Mouse (Mus musculus): ENCODE measurements around the gene Nono. TPM values are rescaled to one million over a fixed set of nuclear protein-coding genes. Genes with fewer than 3 reads are reported as not detected.

Nono gene
- polyA plus RNA-seq (2016; fragmentation: Nextera tagmentation; extraction: Ambion mirVana) = 636 and 666 TPM in 2 replicates

- H3K9me3 ChIP-seq = no peaks in the 10 kb centered on the region
- peak within 1 kb of the TSS; percentile 95 for H3K27ac ChIP-seq
- H3K4me2 ChIP-seq = peak within 1 kb of the TSS; percentile 52
- H3K4me3 ChIP-seq (replicated peaks) = peak within 1 kb of the TSS; percentile 62
- H3K4me1 ChIP-seq = peaks cover 9% of the 10 kb centered on the region
- H3K27me3 ChIP-seq = 0 out of 2 replicates have a peak, but pooled peaks cover 4% of the 10 kb centered on the region
- peaks cover 16% of the 10 kb centered on the region for H3K36me3 ChIP-seq (replicated peaks)
- peak; percentile 96 for ATAC-seq (ENCODE audit: low FRiP score)
- H3K9ac ChIP-seq = peak within 1 kb of the TSS; percentile 81
- 19% methylated on average over 51 of the region's 51 CpGs for WGBS
These were observed at the start of gene Nono for GRCm38 (mm10) chrX:101429142-101429949. Gene Nono (plus strand): TSS chrX:101429318.

GRCm38 (mm10) chrX:101379744-101380143 lies 49.4 kb upstream of the Nono start:
- 92% methylated on average over 1 of the region's 1 CpGs for WGBS
- no peak overlapping the region for H3K27ac ChIP-seq
- no peak overlapping the region for H3K9ac ChIP-seq
- no peaks in the 10 kb centered on the region for H3K36me3 ChIP-seq (replicated peaks)
- no peak overlapping the region for H3K4me3 ChIP-seq (replicated peaks)
- no peak overlapping the region for H3K4me2 ChIP-seq
- H3K9me3 ChIP-seq = no peaks in the 10 kb centered on the region
- peaks cover 59% of the 10 kb centered on the region for H3K27me3 ChIP-seq
- ATAC-seq (ENCODE audit: low FRiP score) = no peak
- H3K4me1 ChIP-seq = peaks cover 5% of the 10 kb centered on the region; the same call in 1 of the 2 replicates

DNA sequence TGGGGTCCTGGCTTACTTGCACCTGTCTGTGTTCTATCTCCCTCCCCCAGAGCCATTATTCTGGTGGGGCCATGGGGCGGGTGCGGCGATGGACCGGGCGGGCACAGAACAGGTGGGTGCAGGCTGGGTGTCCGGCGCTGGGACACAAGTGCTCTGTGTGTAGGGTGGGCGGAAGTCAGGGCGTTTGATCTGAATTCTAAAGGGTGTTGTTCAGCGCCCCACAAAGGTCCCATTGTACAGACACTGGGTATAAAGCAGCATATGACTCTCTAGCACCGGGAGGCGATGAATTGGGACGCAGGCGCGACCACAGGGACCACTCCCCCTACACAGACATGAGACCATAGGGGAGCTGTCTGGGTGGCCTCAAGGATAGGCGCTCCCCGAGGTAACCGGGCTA lies 45.7 kb upstream of the Nono start:
- no peak for ATAC-seq (ENCODE audit: low FRiP score)
- H3K9ac ChIP-seq = no peak overlapping the region
- H3K4me2 ChIP-seq = no peak overlapping the region
- H3K27me3 ChIP-seq = peaks cover 89% of the 10 kb centered on the region
- 26% methylated on average over 18 of the region's 18 CpGs for WGBS
- H3K4me1 ChIP-seq = peaks cover 5% of the 10 kb centered on the region; the same call in 1 of the 2 replicates
- H3K4me3 ChIP-seq (replicated peaks) = no peak overlapping the region
- H3K36me3 ChIP-seq (replicated peaks) = no peaks in the 10 kb centered on the region
- H3K9me3 ChIP-seq = no peaks in the 10 kb centered on the region
- H3K27ac ChIP-seq = no peak overlapping the region

DNA sequence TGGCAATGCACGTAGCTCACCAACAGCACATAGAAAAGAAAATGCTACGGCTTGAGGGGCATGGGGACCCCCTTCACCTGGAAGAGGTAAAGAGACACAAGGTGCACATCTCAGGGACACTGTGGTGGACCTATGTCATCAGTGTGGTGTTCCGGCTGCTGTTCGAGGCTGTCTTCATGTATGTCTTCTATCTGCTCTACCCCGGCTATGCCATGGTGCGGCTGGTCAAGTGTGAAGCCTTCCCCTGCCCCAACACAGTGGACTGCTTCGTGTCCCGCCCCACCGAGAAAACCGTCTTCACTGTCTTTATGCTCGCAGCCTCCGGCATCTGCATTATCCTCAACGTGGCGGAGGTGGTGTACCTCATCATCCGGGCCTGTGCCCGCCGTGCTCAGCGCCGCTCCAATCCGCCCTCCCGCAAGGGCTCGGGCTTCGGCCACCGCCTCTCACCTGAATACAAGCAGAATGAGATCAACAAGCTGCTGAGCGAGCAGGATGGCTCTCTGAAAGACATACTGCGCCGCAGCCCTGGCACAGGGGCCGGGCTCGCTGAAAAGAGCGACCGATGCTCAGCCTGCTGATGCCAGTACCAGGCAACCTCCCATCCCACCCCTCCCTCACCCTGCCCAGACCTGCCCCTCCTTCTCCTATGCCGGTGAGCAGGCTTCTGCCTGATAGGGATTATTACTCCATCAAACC lies 44.5 kb upstream of the Nono start:
- H3K9me3 ChIP-seq = no peaks in the 10 kb centered on the region
- peaks cover 5% of the 10 kb centered on the region; the same call in 1 of the 2 replicates for H3K4me1 ChIP-seq
- peak overlapping the region; percentile 31 for H3K4me3 ChIP-seq (replicated peaks)
- peaks cover 82% of the 10 kb centered on the region for H3K27me3 ChIP-seq
- no peak overlapping the region for H3K27ac ChIP-seq
- H3K36me3 ChIP-seq (replicated peaks) = no peaks in the 10 kb centered on the region
- ATAC-seq (ENCODE audit: low FRiP score) = no peak
- WGBS = 17% methylated on average over 29 of the region's 32 CpGs
- H3K9ac ChIP-seq = 0 out of 2 replicates have a peak overlapping the region, but pooled peaks have one; percentile 25
- peak overlapping the region; percentile 55 for H3K4me2 ChIP-seq

- no peak overlapping the region for H3K9ac ChIP-seq
- H3K9me3 ChIP-seq = no peaks in the 10 kb centered on the region
- H3K27me3 ChIP-seq = peaks cover 67% of the 10 kb centered on the region
- ATAC-seq (ENCODE audit: low FRiP score) = no peak
- no peak overlapping the region for H3K27ac ChIP-seq
- no peak overlapping the region for H3K4me3 ChIP-seq (replicated peaks)
- H3K4me2 ChIP-seq = no peak overlapping the region
- 24% methylated on average over 4 of the region's 4 CpGs for WGBS
- H3K4me1 ChIP-seq = peaks cover 5% of the 10 kb centered on the region; the same call in 1 of the 2 replicates
- H3K36me3 ChIP-seq (replicated peaks) = no peaks in the 10 kb centered on the region
These were observed 42.9 kb upstream of the Nono start for GRCm38 (mm10) chrX:101386222-101386621.

DNA sequence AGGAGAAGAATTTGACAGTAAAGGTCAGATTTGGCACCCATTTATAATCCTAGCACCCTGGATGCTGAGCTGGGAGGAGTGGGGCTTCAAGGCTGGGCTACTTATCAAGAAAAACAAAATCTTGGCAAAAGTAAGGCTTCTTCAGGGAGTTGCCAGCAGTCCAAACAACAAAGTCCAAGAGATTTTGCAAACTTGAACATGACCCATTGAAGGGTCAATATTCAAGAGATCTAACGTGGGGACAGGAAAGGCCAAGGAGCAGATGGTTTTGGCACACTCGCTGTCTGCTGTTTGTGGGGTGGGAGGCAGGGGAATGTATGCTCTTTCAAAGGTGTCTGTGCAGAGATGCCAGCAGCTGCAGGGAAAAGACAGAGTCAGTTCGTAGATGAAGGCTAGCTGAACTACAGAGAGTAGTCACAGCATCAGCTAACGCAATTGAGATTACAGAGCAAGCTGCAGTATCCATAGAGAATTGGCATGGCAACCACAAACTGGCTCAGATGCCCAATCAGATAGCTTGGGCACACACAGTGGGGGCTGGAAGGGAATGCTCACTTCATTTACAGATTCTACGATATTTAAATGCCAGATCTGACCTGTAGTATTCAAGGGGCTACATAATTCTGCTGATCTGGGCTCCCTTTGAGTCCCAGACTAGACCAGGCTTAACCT lies 40.1 kb upstream of the Nono start:
- H3K9ac ChIP-seq = no peak overlapping the region
- H3K27me3 ChIP-seq = peaks cover 42% of the 10 kb centered on the region
- 71% methylated on average over 5 of the region's 5 CpGs for WGBS
- H3K4me1 ChIP-seq = peaks cover 2% of the 10 kb centered on the region; the same call in 1 of the 2 replicates
- H3K4me2 ChIP-seq = no peak overlapping the region
- no peak overlapping the region for H3K4me3 ChIP-seq (replicated peaks)
- no peak overlapping the region for H3K27ac ChIP-seq
- no peaks in the 10 kb centered on the region for H3K36me3 ChIP-seq (replicated peaks)
- no peak for ATAC-seq (ENCODE audit: low FRiP score)
- H3K9me3 ChIP-seq = no peaks in the 10 kb centered on the region

DNA sequence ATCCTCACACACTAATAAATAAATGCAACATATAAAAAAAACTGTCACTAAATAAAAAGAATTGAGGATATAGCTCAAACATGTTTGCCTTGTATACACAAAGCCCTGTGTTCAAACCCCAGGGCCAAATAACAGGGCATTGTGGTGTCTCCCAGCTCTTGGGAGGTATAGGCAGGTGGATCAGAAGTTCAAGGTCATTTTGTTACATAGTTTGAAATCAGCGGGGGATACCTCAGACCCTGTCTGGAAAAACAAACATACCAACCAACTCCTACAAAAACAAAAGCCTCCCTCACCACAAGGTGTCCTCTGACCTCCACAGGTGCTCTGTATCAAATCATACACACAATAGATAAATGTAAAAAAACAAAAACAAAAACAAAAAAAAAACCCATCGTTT lies 34.8 kb upstream of the Nono start:
- WGBS = 83% methylated on average over 2 of the region's 2 CpGs
- no peak overlapping the region for H3K4me3 ChIP-seq (replicated peaks)
- peaks cover 33% of the 10 kb centered on the region for H3K27me3 ChIP-seq
- H3K36me3 ChIP-seq (replicated peaks) = no peaks in the 10 kb centered on the region
- no peak overlapping the region for H3K27ac ChIP-seq
- H3K4me1 ChIP-seq = peaks cover 4% of the 10 kb centered on the region; the same call in 1 of the 2 replicates
- no peak overlapping the region for H3K4me2 ChIP-seq
- H3K9ac ChIP-seq = no peak overlapping the region
- H3K9me3 ChIP-seq = no peaks in the 10 kb centered on the region
- no peak for ATAC-seq (ENCODE audit: low FRiP score)

DNA sequence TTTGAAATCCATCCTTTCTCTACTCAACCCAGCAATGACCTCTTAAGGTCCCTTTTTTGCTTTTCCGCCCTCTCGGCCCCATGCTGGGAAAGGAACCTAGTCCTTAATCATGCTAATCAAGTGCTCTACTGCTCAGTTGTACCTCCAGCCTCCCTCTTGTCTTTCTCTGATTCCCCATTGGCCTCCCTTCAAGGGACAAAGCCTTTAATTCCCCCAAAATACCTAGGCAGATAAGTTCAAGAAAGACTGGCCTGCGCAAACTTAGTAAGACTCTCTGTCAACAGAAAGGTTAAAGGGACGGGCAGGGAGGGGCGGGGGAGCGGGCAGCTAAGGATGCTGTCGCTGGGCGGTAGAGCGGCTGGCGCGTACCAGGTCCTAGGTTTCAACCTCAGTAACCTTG lies 32.7 kb upstream of the Nono start:
- WGBS = 18% methylated on average over 11 of the region's 11 CpGs
- no peak overlapping the region for H3K4me3 ChIP-seq (replicated peaks)
- peaks cover 33% of the 10 kb centered on the region for H3K27me3 ChIP-seq

DNA sequence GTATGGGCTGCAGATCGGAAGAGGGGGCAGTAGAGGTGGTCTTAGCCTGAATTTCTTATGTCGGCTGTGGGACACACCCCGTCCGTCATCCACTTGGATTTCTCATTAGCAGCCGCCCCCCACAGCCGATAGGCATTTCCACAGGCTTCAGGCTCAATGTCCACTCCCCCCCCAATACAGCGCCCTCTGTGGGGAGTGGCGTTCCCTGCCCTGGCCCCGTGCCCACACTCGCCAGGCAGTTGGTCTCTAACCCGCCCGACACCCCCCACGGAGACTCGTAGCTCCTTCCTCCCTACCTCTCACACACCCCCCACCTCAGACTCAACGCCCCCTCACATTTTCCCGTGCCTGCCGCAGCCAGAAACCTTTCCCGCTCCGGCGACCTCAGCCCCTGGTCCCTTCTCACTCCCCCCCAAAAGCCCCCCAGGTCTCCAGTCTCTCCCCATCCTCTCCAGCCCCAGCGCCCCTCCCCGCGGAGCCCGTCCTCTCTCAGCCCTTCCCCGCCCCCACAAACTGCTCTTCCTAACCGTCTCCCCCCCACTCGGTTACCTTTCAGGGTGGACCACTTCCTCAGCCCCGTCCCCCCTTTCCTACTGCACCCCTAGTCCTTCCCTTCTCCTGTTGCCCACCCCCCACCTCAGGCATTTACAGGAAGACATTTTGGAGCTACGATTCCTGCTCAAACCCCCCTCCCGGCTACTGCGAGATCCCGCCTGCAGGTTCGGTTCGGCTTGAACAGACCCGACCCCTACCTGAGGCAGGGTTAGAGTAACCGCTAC lies 10.0 kb upstream of the Nono start:
- peak overlapping the region; percentile 59 for H3K9ac ChIP-seq
- peak; percentile 27; the same call in 1 of the 2 replicates for ATAC-seq (ENCODE audit: low FRiP score)
- peak overlapping the region; percentile 54 for H3K4me3 ChIP-seq (replicated peaks)
- H3K4me2 ChIP-seq = peak overlapping the region; percentile 58
- H3K4me1 ChIP-seq = peaks cover 16% of the 10 kb centered on the region
- peak overlapping the region; percentile 46; the same call in 1 of the 2 replicates for H3K27ac ChIP-seq
- WGBS = 29% methylated on average over 35 of the region's 36 CpGs
- peaks cover 13% of the 10 kb centered on the region for H3K36me3 ChIP-seq (replicated peaks)
- H3K9me3 ChIP-seq = no peaks in the 10 kb centered on the region
- peaks cover 4% of the 10 kb centered on the region; the same call in 1 of the 2 replicates for H3K27me3 ChIP-seq

More for the DNA sequence above, 32.7 kb upstream of the Nono start:
- H3K27ac ChIP-seq = no peak overlapping the region
- no peaks in the 10 kb centered on the region for H3K9me3 ChIP-seq
- H3K9ac ChIP-seq = no peak overlapping the region
- H3K4me2 ChIP-seq = peak overlapping the region; percentile 25
- H3K4me1 ChIP-seq = peaks cover 4% of the 10 kb centered on the region; the same call in 1 of the 2 replicates
- no peak for ATAC-seq (ENCODE audit: low FRiP score)
- no peaks in the 10 kb centered on the region for H3K36me3 ChIP-seq (replicated peaks)

GRCm38 (mm10) chrX:101419725-101420699 lies 9.1 kb upstream of the Nono start:
- H3K9ac ChIP-seq = peak overlapping the region; percentile 59
- peak overlapping the region; percentile 54 for H3K4me3 ChIP-seq (replicated peaks)
- peak overlapping the region; percentile 58 for H3K4me2 ChIP-seq
- peaks cover 16% of the 10 kb centered on the region for H3K4me1 ChIP-seq
- H3K36me3 ChIP-seq (replicated peaks) = peaks cover 10% of the 10 kb centered on the region
- peaks cover 4% of the 10 kb centered on the region; the same call in 1 of the 2 replicates for H3K27me3 ChIP-seq
- no peaks in the 10 kb centered on the region for H3K9me3 ChIP-seq
- peak overlapping the region; percentile 62 for H3K27ac ChIP-seq
- ATAC-seq (ENCODE audit: low FRiP score) = peak; percentile 97
- 16% methylated on average over 51 of the region's 54 CpGs for WGBS

Measured in forebrain, embryonic 12.5 days (tissue).